Mouse (Mus musculus): ENCODE results near the gene Zbtb18. TPM values are rescaled to one million over a fixed set of nuclear protein-coding genes. Genes with fewer than 3 reads are reported as not detected.

The Zbtb18 gene
- total and polyA plus RNA-seq, 3 experiments, result 10.6 to 47.3 (median 40.2) TPM

GRCm38 (mm10) chr1:177444483-177444810, 2.3 kb downstream of the Zbtb18 start:
- intact Hi-C loops (cut with DNase I), result loop anchor here (5.0 kb wide), 2 partner anchors 187 to 637 kb away; partner anchors contain the start of gene Akt3
- Histone ChIP-seq H3K27ac (no peak overlapping the region), H3K4me3 (no peak overlapping the region), H3K9ac (ENCODE audit: low read depth, low read length) (no peak overlapping the region), H3K79me2 (replicated peaks; ENCODE audit: control insufficient read depth, insufficient read depth, low read length) (no peaks in the 10 kb centered on the region; the same call in 1 of the 2 replicates), H3K4me1 (ENCODE audit: control insufficient read depth, insufficient read depth, low read length) (peaks cover 6% of the 10 kb centered on the region), H3K27me3 (ENCODE audit: control insufficient read depth, insufficient read depth, low read length) (no peaks in the 10 kb centered on the region), H3K36me3 (ENCODE audit: control insufficient read depth, insufficient read depth, low read length) (peaks cover 6% of the 10 kb centered on the region)
- TF ChIP-seq CTCF (IDR thresholded peaks at IDR 0.05) (no peak), EP300 (IDR thresholded peaks at IDR 0.05; ENCODE audit: insufficient read depth, low read depth, low read length) (no peak), POLR2A (IDR thresholded peaks at IDR 0.05; ENCODE audit: insufficient read depth, low read depth, low read length) (no peak)
- 53% methylated on average over 3 of the region's 3 CpGs for WGBS
- no peak for DNase-seq

- H3K9ac ChIP-seq (ENCODE audit: low read depth, low read length), result no peak overlapping the region
- no peak for DNase-seq
- no peak overlapping the region for H3K4me3 ChIP-seq
- H3K36me3 ChIP-seq (ENCODE audit: control insufficient read depth, insufficient read depth, low read length), result peaks cover 6% of the 10 kb centered on the region
- H3K27ac ChIP-seq, result no peak overlapping the region
- WGBS, result 52% methylated on average over 5 of the region's 5 CpGs
- peaks cover 6% of the 10 kb centered on the region for H3K4me1 ChIP-seq (ENCODE audit: control insufficient read depth, insufficient read depth, low read length)
- no peaks in the 10 kb centered on the region; the same call in 1 of the 2 replicates for H3K79me2 ChIP-seq (replicated peaks; ENCODE audit: control insufficient read depth, insufficient read depth, low read length)
- intact Hi-C loops (cut with DNase I), result loop anchor here (5.0 kb wide), 3 partner anchors 87 to 638 kb away; partner anchors contain the start of gene Akt3
- TF ChIP-seq EP300 (IDR thresholded peaks at IDR 0.05; ENCODE audit: insufficient read depth, low read depth, low read length), result no peak
- TF ChIP-seq POLR2A (IDR thresholded peaks at IDR 0.05; ENCODE audit: insufficient read depth, low read depth, low read length), result no peak
- no peak for TF ChIP-seq CTCF (IDR thresholded peaks at IDR 0.05)
- H3K27me3 ChIP-seq (ENCODE audit: control insufficient read depth, insufficient read depth, low read length), result no peaks in the 10 kb centered on the region
Measured at GRCm38 (mm10) chr1:177444941-177445340, 2.8 kb downstream of the Zbtb18 start.

- Histone ChIP-seq H3K9ac (ENCODE audit: low read depth, low read length) (no peak overlapping the region), H3K79me2 (replicated peaks; ENCODE audit: control insufficient read depth, insufficient read depth, low read length) (no peaks in the 10 kb centered on the region; the same call in 1 of the 2 replicates), H3K36me3 (ENCODE audit: control insufficient read depth, insufficient read depth, low read length) (peaks cover 6% of the 10 kb centered on the region), H3K4me1 (ENCODE audit: control insufficient read depth, insufficient read depth, low read length) (peaks cover 6% of the 10 kb centered on the region), H3K27me3 (ENCODE audit: control insufficient read depth, insufficient read depth, low read length) (no peaks in the 10 kb centered on the region), H3K27ac (no peak overlapping the region), H3K4me3 (no peak overlapping the region)
- TF ChIP-seq EP300 (IDR thresholded peaks at IDR 0.05; ENCODE audit: insufficient read depth, low read depth, low read length), result no peak
- no peak for TF ChIP-seq CTCF (IDR thresholded peaks at IDR 0.05)
- no peak for TF ChIP-seq POLR2A (IDR thresholded peaks at IDR 0.05; ENCODE audit: insufficient read depth, low read depth, low read length)
- 51% methylated on average over 7 of the region's 7 CpGs for WGBS
- no peak for DNase-seq
- intact Hi-C loops (cut with DNase I), result loop anchor here (5.0 kb wide), 1 partner anchor 87 kb away; no protein-coding TSS in a partner anchor
Measured at GRCm38 (mm10) chr1:177445461-177446130, 3.4 kb downstream of the Zbtb18 start.

GRCm38 (mm10) chr1:177447086-177447485, 4.9 kb downstream of the Zbtb18 start:
- Histone ChIP-seq H3K4me3 (no peak overlapping the region), H3K27ac (no peak overlapping the region), H3K4me1 (ENCODE audit: control insufficient read depth, insufficient read depth, low read length) (peaks cover 5% of the 10 kb centered on the region), H3K9ac (ENCODE audit: low read depth, low read length) (no peak overlapping the region), H3K79me2 (replicated peaks; ENCODE audit: control insufficient read depth, insufficient read depth, low read length) (no peaks in the 10 kb centered on the region; the same call in 1 of the 2 replicates), H3K27me3 (ENCODE audit: control insufficient read depth, insufficient read depth, low read length) (no peaks in the 10 kb centered on the region), H3K36me3 (ENCODE audit: control insufficient read depth, insufficient read depth, low read length) (peaks cover 13% of the 10 kb centered on the region)
- DNase-seq, result no peak
- intact Hi-C loops (cut with DNase I), result loop anchor here (5.0 kb wide), 1 partner anchor 85 kb away; no protein-coding TSS in a partner anchor
- TF ChIP-seq EP300 (IDR thresholded peaks at IDR 0.05; ENCODE audit: insufficient read depth, low read depth, low read length) (no peak), CTCF (IDR thresholded peaks at IDR 0.05) (no peak), POLR2A (IDR thresholded peaks at IDR 0.05; ENCODE audit: insufficient read depth, low read depth, low read length) (no peak)
- WGBS, result 69% methylated on average over 9 of the region's 9 CpGs

GRCm38 (mm10) chr1:177447541-177448111, 5.5 kb downstream of the Zbtb18 start:
- Histone ChIP-seq H3K4me1 (ENCODE audit: control insufficient read depth, insufficient read depth, low read length) (peaks cover 5% of the 10 kb centered on the region), H3K4me3 (no peak overlapping the region), H3K9ac (ENCODE audit: low read depth, low read length) (no peak overlapping the region), H3K79me2 (replicated peaks; ENCODE audit: control insufficient read depth, insufficient read depth, low read length) (no peaks in the 10 kb centered on the region; the same call in 1 of the 2 replicates), H3K27ac (no peak overlapping the region), H3K36me3 (ENCODE audit: control insufficient read depth, insufficient read depth, low read length) (peaks cover 13% of the 10 kb centered on the region), H3K27me3 (ENCODE audit: control insufficient read depth, insufficient read depth, low read length) (no peaks in the 10 kb centered on the region)
- WGBS, result 81% methylated on average over 12 of the region's 12 CpGs
- no peak for TF ChIP-seq POLR2A (IDR thresholded peaks at IDR 0.05; ENCODE audit: insufficient read depth, low read depth, low read length)
- TF ChIP-seq EP300 (IDR thresholded peaks at IDR 0.05; ENCODE audit: insufficient read depth, low read depth, low read length), result no peak
- TF ChIP-seq CTCF (IDR thresholded peaks at IDR 0.05), result no peak
- intact Hi-C loops (cut with DNase I), result loop anchor here (5.0 kb wide), 1 partner anchor 85 kb away; no protein-coding TSS in a partner anchor
- no peak for DNase-seq

DNA sequence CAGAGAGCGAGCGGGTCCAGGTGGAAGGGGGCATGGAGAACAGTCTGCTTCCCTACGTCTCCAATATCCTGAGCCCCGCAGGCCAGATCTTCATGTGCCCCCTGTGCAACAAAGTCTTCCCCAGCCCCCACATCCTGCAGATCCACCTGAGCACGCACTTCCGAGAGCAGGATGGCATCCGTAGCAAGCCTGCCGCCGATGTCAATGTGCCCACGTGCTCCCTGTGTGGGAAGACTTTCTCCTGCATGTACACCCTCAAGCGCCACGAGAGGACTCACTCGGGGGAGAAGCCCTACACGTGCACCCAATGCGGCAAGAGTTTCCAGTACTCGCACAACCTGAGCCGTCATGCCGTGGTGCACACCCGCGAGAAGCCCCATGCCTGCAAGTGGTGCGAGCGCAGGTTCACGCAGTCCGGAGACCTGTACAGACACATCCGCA, 6.0 kb downstream of the Zbtb18 start:
- Histone ChIP-seq H3K27me3 (ENCODE audit: control insufficient read depth, insufficient read depth, low read length) (no peaks in the 10 kb centered on the region), H3K9ac (ENCODE audit: low read depth, low read length) (no peak overlapping the region), H3K4me3 (no peak overlapping the region), H3K36me3 (ENCODE audit: control insufficient read depth, insufficient read depth, low read length) (peaks cover 13% of the 10 kb centered on the region), H3K27ac (no peak overlapping the region), H3K4me1 (ENCODE audit: control insufficient read depth, insufficient read depth, low read length) (peaks cover 5% of the 10 kb centered on the region), H3K79me2 (replicated peaks; ENCODE audit: control insufficient read depth, insufficient read depth, low read length) (no peaks in the 10 kb centered on the region; the same call in 1 of the 2 replicates)
- TF ChIP-seq EP300 (IDR thresholded peaks at IDR 0.05; ENCODE audit: insufficient read depth, low read depth, low read length), result no peak
- DNase-seq, result no peak
- intact Hi-C loops (cut with DNase I), result loop anchor here (5.0 kb wide), 1 partner anchor 84 kb away; no protein-coding TSS in a partner anchor
- 96% methylated on average over 25 of the region's 25 CpGs for WGBS
